Mouse (Mus musculus) midbrain, embryonic 14.5 days (tissue): Measurements from ENCODE around the gene Zfp579. TPM values are rescaled to one million over a fixed set of nuclear protein-coding genes. Genes with fewer than 3 reads are reported as not detected.

ENCODE experiments used
- ATAC-seq: fragments of 200-750 bp; cut with Nextera tagmentation; 2 replicates; pipeline ENCODE4 v1.8.0; 2017; ENCODE audit warnings: moderate number of reproducible peaks, moderate library complexity; ENCODE audit not compliant: low FRiP score, low TSS enrichment
- DNase-seq: peaks from one replicate; pipeline ENCODE4 v3.0.0-alpha.2; 2015
- H3K27ac ChIP-seq: fragments of 300-500 bp; sonication (generic); replicated peaks from 2 replicates; pipeline ENCODE4 v1.5.1; 2014; ENCODE audit warnings: mild to moderate bottlenecking, low read depth, low read length, moderate library complexity
- H3K27me3 ChIP-seq: fragments of 300-500 bp; sonication (generic); 2 replicates; pipeline ENCODE4 v1.6.1; 2014; ENCODE audit warnings: low read length, control low read depth, mixed read lengths; ENCODE audit not compliant: control insufficient read depth, insufficient read depth
- H3K36me3 ChIP-seq: fragments of 300-500 bp; sonication (generic); 2 replicates; pipeline ENCODE4 v1.6.1; 2014; ENCODE audit warnings: low read length, control low read depth; ENCODE audit not compliant: control insufficient read depth, insufficient read depth
- H3K4me1 ChIP-seq: fragments of 300-500 bp; sonication (generic); 2 replicates; pipeline ENCODE4 v1.6.1; 2014; ENCODE audit warnings: mild to moderate bottlenecking, antibody characterized with exemption, low read length, control low read depth; ENCODE audit not compliant: control insufficient read depth, insufficient read depth
- H3K4me2 ChIP-seq: fragments of 300-500 bp; sonication (generic); 2 replicates; pipeline ENCODE4 v1.6.1; 2014; ENCODE audit warnings: mild to moderate bottlenecking, low read length, moderate library complexity
- H3K4me3 ChIP-seq: fragments of 300-500 bp; sonication (generic); replicated peaks from 2 replicates; pipeline ENCODE4 v1.5.1; 2014; ENCODE audit warnings: low read depth, low read length
- H3K9ac ChIP-seq: fragments of 300-500 bp; sonication (generic); replicated peaks from 2 replicates; pipeline ENCODE4 v1.6.1; 2014; ENCODE audit warnings: mild to moderate bottlenecking, low read length, moderate library complexity
- H3K9me3 ChIP-seq: fragments of 300-500 bp; sonication (generic); 2 replicates; pipeline ENCODE4 v1.6.1; 2016; ENCODE audit warnings: low read length, control low read depth, mixed read lengths; ENCODE audit not compliant: control insufficient read depth
- WGBS: fragments of 180-500 bp; shearing (Covaris S2); extraction: QIAGEN DNeasy Blood & Tissue Kit; methylation state at CpG from one replicate; pipeline ENCODE4 v1.1.7; 2014; 5-methylcytosine and 5-hydroxymethylcytosine counted together
- polyA plus RNA-seq: library from polyadenylated mRNA; unstranded; fragments of >200 nt; fragmentation: Nextera tagmentation; extraction: Ambion mirVana; gene quantifications from 2 replicates; pipeline ENCODE4 v1.2.1, GENCODE M21; 2014

Gene Zfp579
- polyA plus RNA-seq, 1 experiment from 2014 or later = 69.3 TPM

DNA sequence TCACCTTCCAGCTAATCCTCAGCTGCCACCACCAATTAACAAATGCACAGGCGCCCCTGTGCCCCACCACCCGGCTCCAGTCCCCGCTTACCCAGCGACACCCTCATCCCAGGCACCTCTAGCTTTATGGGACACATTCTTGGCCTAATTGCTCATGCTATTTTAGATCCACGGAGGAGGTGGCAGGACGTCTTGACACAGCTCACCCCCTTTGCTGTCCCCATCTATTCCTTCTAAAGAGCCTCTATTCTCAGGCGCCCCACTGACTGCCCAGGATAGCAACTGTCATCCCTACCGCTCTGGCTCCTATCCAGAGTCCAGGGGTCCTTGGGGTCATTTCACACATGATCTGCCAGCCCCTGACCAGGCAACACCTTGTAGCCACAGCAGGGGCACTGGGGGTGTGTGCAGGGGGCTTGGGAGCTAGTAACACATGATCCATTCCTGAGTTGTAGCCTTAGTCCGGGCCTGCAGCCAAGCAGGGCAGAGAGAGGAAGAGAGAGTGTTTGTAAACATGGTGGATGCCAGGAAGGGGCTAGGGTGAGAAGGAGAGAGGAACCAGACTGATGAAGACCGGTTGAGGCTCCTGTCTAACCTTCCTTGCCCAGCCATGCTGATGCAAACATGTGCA is 42.0 kb downstream of the Zfp579 start:
- Histone ChIP-seq H3K9me3 (no peaks in the 10 kb centered on the region), H3K9ac (no peak overlapping the region)
- ATAC-seq = no peak

DNA sequence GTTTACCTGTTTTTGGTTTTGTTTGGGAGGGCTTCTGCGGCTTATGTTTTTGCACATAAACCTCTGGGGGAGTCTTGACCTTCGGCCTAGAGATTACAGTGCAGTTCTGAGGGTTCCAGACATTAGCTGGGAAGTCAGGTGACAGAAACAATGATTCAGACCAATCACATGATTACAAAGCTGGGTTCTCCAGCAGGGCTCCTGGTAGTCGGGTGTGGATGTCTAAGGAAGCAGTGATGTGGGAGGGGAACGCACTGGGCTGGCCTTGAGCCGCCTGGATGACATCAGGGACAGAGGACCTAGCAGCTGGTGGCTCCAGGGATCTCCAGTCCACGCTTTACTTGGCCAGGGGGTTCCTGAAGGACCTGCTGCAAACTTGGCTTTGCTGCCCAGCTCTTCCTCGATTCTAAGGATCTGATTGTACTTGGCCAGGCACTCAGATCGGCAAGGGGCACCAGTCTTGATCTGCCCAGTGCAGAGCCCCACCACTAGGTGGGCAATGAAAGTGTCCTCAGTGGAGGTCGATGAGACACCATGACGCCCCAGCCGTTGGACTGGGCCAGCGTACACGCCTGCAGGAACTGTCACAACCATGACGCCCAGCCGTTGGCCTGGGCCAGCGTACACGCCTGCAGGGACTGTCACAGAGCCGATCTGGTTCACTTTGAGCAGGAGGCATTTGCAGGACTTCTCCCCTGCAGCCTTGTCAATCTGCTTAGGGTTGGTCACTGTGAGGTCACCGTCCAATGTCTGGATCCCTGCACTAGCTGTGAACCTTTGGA is 45.2 kb downstream of the Zfp579 start:
- Histone ChIP-seq H3K4me3 (no peak overlapping the region), H3K4me1 (no peaks in the 10 kb centered on the region), H3K36me3 (no peaks in the 10 kb centered on the region), H3K9me3 (no peaks in the 10 kb centered on the region), H3K4me2 (no peak overlapping the region), H3K27ac (no peak overlapping the region), H3K27me3 (no peaks in the 10 kb centered on the region), H3K9ac (no peak overlapping the region)
- whole genome bisulfite sequencing = 90% methylated on average over 19 of the region's 19 CpGs
- ATAC-seq (no peak), DNase-seq (no peak)

More for the DNA sequence above, 42.0 kb downstream of the Zfp579 start:
- no peak overlapping the region for H3K27ac ChIP-seq
- no peaks in the 10 kb centered on the region for H3K36me3 ChIP-seq
- H3K4me1 ChIP-seq = no peaks in the 10 kb centered on the region
- WGBS = 26% methylated on average over 10 of the region's 10 CpGs
- no peak overlapping the region for H3K4me2 ChIP-seq
- peak; percentile 9 for DNase-seq
- no peak overlapping the region for H3K4me3 ChIP-seq
- no peaks in the 10 kb centered on the region for H3K27me3 ChIP-seq

DNA sequence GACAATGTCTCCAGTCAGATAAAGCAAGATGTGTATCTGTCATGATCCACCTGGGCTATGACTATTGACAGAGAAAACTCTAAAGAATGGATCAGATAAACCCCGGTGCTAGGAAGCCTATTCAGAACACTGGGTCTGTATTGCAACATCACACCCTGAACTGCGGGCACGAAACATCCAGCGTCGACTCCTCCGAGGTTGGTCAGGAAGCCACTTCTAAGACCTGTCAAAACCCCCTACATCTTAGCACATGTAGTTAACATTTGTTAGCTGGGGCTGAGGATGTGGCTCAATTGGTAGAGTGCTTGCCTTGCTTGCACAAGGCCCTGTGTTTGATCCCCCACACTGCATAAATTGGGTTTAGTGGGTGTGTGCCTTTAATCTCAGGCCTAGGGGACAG is 47.6 kb downstream of the Zfp579 start:
- no peak for ATAC-seq

DNA sequence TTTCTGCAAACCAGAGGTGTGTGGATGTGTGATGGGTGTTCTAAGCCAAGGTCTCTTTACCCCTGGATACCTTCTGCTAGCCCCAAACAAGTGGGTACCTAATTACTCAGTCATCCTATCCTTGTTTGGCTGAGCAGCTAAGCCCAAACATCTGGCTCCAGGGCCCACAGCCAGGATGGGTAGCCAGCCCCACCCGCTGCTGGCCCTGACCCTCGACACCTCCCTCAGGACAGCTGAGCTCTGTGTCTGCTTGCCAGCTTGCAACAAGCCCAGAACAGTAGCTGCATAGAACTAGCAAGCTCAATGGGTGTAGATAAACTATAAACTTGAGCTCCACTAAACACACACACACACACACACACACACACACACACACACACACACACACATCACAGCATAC is 48.1 kb downstream of the Zfp579 start:
- H3K9ac ChIP-seq = no peak overlapping the region
- no peak overlapping the region for H3K27ac ChIP-seq
- ATAC-seq (no peak), DNase-seq (no peak)
- no peaks in the 10 kb centered on the region for H3K36me3 ChIP-seq
- H3K9me3 ChIP-seq = no peaks in the 10 kb centered on the region
- H3K4me3 ChIP-seq = no peak overlapping the region
- 70% methylated on average over 2 of the region's 2 CpGs for WGBS
- H3K4me2 ChIP-seq = no peak overlapping the region
- H3K4me1 ChIP-seq = no peaks in the 10 kb centered on the region
- H3K27me3 ChIP-seq = no peaks in the 10 kb centered on the region

More for the DNA sequence above, 47.6 kb downstream of the Zfp579 start:
- Histone ChIP-seq H3K4me3 (no peak overlapping the region), H3K9ac (no peak overlapping the region), H3K36me3 (no peaks in the 10 kb centered on the region), H3K27me3 (no peaks in the 10 kb centered on the region), H3K4me2 (no peak overlapping the region), H3K27ac (no peak overlapping the region), H3K9me3 (no peaks in the 10 kb centered on the region), H3K4me1 (no peaks in the 10 kb centered on the region)
- WGBS = 82% methylated on average over 6 of the region's 6 CpGs
- DNase-seq = no peak

DNA sequence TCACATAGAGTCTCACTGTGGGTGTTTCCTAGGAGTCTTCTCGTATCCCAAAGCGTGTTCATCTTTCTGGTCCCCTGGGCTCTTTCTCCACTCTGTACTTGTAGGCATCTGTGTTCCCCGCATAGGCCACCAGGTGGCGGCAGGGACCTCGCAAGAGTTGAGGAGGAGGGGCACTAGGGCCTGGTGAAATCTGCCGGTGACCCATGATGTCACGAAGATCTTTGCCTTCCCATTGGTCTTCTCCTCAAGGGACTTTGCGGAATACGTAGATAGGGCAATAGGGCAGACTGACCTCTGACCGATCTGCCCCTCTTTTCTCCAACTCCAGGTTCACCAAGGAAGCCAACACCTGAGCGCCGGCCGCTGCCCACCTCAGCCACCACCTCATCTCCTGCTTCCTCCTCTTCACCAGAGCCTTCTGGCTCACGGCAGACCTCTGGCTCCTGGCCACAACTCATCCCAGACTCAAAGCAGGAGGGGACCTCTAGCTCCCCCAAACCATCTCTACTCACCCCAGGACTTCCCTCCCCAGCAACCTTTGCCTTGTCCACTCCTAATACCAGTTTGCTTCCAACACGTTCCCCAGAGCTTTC is 52.6 kb downstream of the Zfp579 start:
- Histone ChIP-seq H3K9ac (no peak overlapping the region), H3K9me3 (no peaks in the 10 kb centered on the region)
- 22% methylated on average over 15 of the region's 15 CpGs for WGBS

DNA sequence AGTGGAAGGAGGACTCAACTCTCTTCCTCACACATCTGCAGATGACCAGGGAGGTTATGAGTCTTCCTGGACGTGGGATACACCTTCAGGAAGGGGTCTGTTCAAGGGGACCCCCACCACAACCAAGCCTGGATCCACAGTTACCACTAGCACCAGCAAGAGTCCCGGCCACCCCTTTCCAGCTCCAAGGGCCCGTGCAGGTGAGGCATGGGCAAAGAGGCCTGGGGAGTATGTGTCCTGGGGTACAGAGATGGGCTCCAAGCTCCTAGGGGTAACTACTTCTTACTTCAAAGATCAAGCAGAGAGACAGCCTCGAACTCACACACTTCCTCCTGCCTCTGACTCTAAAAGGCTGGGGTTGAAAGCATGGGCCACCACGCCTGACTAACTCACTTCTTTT is 53.3 kb downstream of the Zfp579 start:
- Histone ChIP-seq H3K27ac (no peak overlapping the region), H3K4me3 (no peak overlapping the region), H3K9me3 (no peaks in the 10 kb centered on the region), H3K4me1 (no peaks in the 10 kb centered on the region), H3K9ac (no peak overlapping the region), H3K36me3 (no peaks in the 10 kb centered on the region), H3K4me2 (no peak overlapping the region), H3K27me3 (no peaks in the 10 kb centered on the region)
- DNase-seq (no peak), ATAC-seq (no peak)
- 56% methylated on average over 5 of the region's 5 CpGs for WGBS

More for the DNA sequence above, 52.6 kb downstream of the Zfp579 start:
- no peak overlapping the region for H3K27ac ChIP-seq
- peak overlapping the region; percentile 49 for H3K4me2 ChIP-seq
- no peaks in the 10 kb centered on the region for H3K4me1 ChIP-seq
- H3K27me3 ChIP-seq = no peaks in the 10 kb centered on the region
- ATAC-seq = peak; percentile 72; the same call in 1 of the 2 replicates
- peak; percentile 91 for DNase-seq
- H3K4me3 ChIP-seq = peak overlapping the region; percentile 29
- no peaks in the 10 kb centered on the region for H3K36me3 ChIP-seq

DNA sequence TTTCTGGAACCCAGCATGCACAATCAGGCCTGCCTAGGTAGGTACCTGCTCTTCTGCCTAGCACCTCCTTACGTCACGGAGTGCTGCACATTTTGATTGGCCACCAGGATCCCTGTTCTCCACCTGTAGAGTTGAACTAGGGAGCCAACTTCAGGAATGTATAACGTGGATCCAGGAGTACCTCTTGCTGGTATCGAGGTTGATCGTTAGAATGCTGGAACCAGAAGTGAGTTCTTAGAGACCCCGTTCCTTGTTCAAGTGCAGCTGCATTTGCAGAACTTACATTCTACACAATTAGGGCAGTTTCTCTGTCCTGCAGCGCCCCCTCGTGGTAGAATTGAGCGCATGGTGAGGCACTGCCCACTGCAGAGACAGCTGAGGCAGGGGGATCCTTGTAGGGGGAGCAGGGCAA is 55.9 kb downstream of the Zfp579 start:
- peak; percentile 88 for DNase-seq
- H3K36me3 ChIP-seq = no peaks in the 10 kb centered on the region
- no peaks in the 10 kb centered on the region for H3K4me1 ChIP-seq
- H3K27me3 ChIP-seq = no peaks in the 10 kb centered on the region
- ATAC-seq = no peak
- 21% methylated on average over 9 of the region's 9 CpGs for WGBS
- no peak overlapping the region for H3K9ac ChIP-seq
- H3K4me3 ChIP-seq = no peak overlapping the region
- H3K27ac ChIP-seq = no peak overlapping the region
- no peaks in the 10 kb centered on the region for H3K9me3 ChIP-seq
- H3K4me2 ChIP-seq = no peak overlapping the region

DNA sequence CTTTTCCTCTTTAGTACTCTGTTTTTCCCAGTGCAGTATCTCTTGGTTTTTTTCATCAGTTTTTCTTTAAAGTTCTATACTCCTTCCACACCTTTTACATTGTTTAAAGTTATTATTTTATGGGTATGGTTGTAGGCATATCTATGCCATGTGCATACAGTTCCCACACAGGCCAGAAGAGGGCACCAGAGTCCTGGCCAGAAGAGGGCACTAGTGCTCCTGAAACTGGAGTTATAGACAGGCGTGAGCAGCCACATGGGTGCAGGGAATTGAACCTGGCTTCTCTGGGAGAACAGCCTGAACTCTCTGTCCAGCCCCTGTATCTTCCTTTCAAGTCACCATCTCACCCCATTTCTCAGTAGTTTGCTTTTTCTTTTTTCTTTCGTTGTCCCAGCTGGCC is 57.5 kb downstream of the Zfp579 start:
- 36% methylated on average over 2 of the region's 2 CpGs for WGBS
- H3K4me3 ChIP-seq = no peak overlapping the region
- no peaks in the 10 kb centered on the region for H3K4me1 ChIP-seq
- DNase-seq = peak; percentile 72
- peaks cover 4% of the 10 kb centered on the region; the same call in 1 of the 2 replicates for H3K9me3 ChIP-seq
- H3K9ac ChIP-seq = no peak overlapping the region
- H3K27me3 ChIP-seq = no peaks in the 10 kb centered on the region
- ATAC-seq = no peak
- H3K4me2 ChIP-seq = no peak overlapping the region
- H3K27ac ChIP-seq = no peak overlapping the region
- no peaks in the 10 kb centered on the region for H3K36me3 ChIP-seq
